In genomic region chr8:66415234-66415633, GRCm38 (mm10) we compare ENCODE assay signal across 22 mouse cellular contexts.
A peak's percentile ranks its signal among the peaks of the same experiment; 100 is the strongest.
DNase-seq lines count a peak whose midpoint lies in the region; ATAC-seq and TF ChIP-seq lines count a peak whose summit lies in the region.
"Had no signal": no experiment of that assay in that cellular context is flagged by ENCODE, and none has a peak within 500 bp of the region (broad histone marks: within the 10 kb centered on the region; RNA-seq: fewer than 3 reads in every experiment).

No protein-coding gene starts in this region.

- H3K4me3 ChIP-seq in layer of hippocampus, adult 2 months = no peak overlapping the region
- H3K4me3 ChIP-seq: embryonic facial prominence, embryonic 13.5 days; embryonic facial prominence, embryonic 15.5 days; erythroblast, embryonic 14.5 days; forebrain, embryonic 10.5 days; forebrain, embryonic 13.5 days; forebrain, embryonic 15.5 days had no signal

- TF ChIP-seq CTCF in layer of hippocampus, adult 2 months (conservative IDR thresholded peaks at IDR 0.05) = no peak

- peak; percentile 55; the same call in 1 of the 2 replicates for ATAC-seq in neutrophil, adult 5-6 weeks (ENCODE audit: extremely low read depth, insufficient number of reproducible peaks, low FRiP score, poor library complexity, severe bottlenecking)
- ATAC-seq: forebrain, embryonic 13.5 days; forebrain, embryonic 15.5 days; forebrain, postnatal 0 days had no signal

- H3K27ac ChIP-seq in layer of hippocampus, adult 2 months = no peak overlapping the region
- H3K27ac ChIP-seq: embryonic facial prominence, embryonic 13.5 days; embryonic facial prominence, embryonic 15.5 days; forebrain, embryonic 10.5 days; forebrain, embryonic 13.5 days; forebrain, embryonic 15.5 days had no signal

- peak; percentile 51 to 60 for DNase-seq in spleen, postnatal 36 days (ENCODE audit: low spot score in 2 of 2)
- DNase-seq in spleen, adult 18-20 months = no peak
- DNase-seq in thymus, postnatal 36 days = no peak
- no peak for DNase-seq in layer of hippocampus, adult 2 months (ENCODE audit: low spot score in 2 of 2)
- DNase-seq: adrenal gland, adult 2 months; adrenal gland, postnatal 10 days; adrenal gland, postnatal 25 days; cerebellum, adult 11 months; cerebellum, adult 18-20 months; cerebellum, adult 8-10 months; cerebellum, adult 9-11 months; cerebellum, postnatal 14 days; cerebellum, postnatal 36 days; embryo, embryonic 11 days; forebrain, postnatal 0 days had no signal

Comparison
In these comparisons a context has a peak if more than half of its experiments do, and no peak if none do; other contexts are left out.
1. DNase-seq: peak in spleen, postnatal 36 days (2 of 2); none in spleen, adult 18-20 months (0 of 2), thymus, postnatal 36 days (0 of 2) and layer of hippocampus, adult 2 months (0 of 2).